Mouse (Mus musculus) ES-E14 (cell line): ENCODE results near the gene Wdr4.

Experiments
- CHD2 ChIP-seq: IDR thresholded peaks from 2 replicates; pipeline ENCODE4 v1.6.1; 2014; ENCODE audit warnings: mild to moderate bottlenecking, low read depth, low read length, inconsistent platforms
- MAFK ChIP-seq: IDR thresholded peaks from 2 replicates; pipeline ENCODE4 v1.6.1; 2014; ENCODE audit warnings: mild to moderate bottlenecking, low read depth, low read length, inconsistent platforms; ENCODE audit not compliant: insufficient read depth
- ZC3H11A ChIP-seq: IDR thresholded peaks from 2 replicates; pipeline ENCODE4 v1.6.1; 2012; ENCODE audit warnings: low read depth, mild to moderate bottlenecking, inconsistent platforms, low read length, borderline replicate concordance

GRCm38 (mm10) chr17:31511792-31512495, 7.8 kb downstream of the Wdr4 start:
- TF ChIP-seq CHD2 (no peak), MAFK (no peak), ZC3H11A (no peak)
